Mouse (Mus musculus) brown adipose tissue, adult 24 weeks (tissue): Measurements from ENCODE around the gene Ltbp4. TPM values are rescaled to one million over a fixed set of nuclear protein-coding genes. Genes with fewer than 3 reads are reported as not detected.
A peak's percentile ranks its signal among the peaks of the same experiment; 100 is the strongest.

Experiments used
- H3K27ac ChIP-seq: fragments of 200-500 bp; replicated peaks from 2 replicates; pipeline ENCODE4 v1.5.1; 2012; ENCODE audit warnings: low read depth, mild to moderate bottlenecking, low read length
- H3K4me1 ChIP-seq: fragments of 200-500 bp; 2 replicates; pipeline ENCODE4 v1.6.1; 2012; ENCODE audit warnings: low read length, mixed read lengths; ENCODE audit not compliant: control insufficient read depth, insufficient read depth, insufficient read length
- H3K4me3 ChIP-seq: fragments of 200-500 bp; 2 replicates; pipeline ENCODE4 v1.5.1; 2012; ENCODE audit warnings: low read depth, mild to moderate bottlenecking, low read length, moderate library complexity; ENCODE audit not compliant: insufficient read depth
- polyA plus RNA-seq: library from polyadenylated mRNA; stranded (reverse); fragments of >200 nt; gene quantifications from 2 replicates; pipeline ENCODE4 v1.2.4, GENCODE M21; 2012; ENCODE audit not compliant: missing spikeins, insufficient read depth, insufficient read length

Gene Ltbp4
- polyA plus RNA-seq, 1 experiment: 25.9 TPM

DNA sequence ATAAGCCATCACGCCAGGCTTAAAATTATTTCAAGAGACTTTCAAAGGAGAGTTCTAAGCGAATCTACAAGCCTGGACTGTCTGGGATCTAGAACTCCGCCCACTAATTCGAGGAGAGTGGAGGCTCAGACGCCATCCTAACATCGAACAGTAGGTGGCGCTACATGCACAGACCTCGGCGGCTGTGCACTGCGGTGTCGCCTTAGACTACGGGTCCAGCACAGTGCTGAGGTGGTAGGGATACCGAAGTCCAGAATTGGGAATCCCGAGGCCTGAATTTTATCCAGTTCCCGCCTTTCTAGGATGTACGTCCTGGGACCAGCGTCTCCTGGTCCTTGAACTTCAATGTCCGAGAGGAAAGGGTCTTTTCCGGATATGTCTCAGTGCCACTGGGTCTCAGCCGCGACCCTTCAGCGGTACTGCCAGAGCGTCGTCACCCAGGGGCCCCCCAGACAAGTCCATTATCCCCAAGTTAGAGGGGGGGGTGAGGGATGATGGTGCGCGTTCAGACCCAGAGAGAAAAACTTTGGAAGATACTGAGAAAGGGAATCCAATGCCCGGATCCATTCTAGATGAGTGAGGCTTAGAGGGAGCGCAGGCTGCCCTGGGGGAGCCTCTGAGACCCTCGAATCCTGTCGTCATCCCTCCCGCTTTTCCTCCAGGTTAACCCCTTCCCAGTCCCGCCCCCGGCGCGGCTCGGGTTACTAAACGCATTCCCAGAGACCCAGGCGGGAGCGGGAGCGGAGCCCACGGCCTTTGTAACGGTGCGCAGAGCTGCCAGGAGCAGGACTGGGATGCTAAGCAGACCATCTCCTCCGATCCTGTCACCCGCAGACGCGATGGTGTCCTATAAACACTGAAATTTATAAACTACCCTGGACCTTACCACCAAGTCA, 1.3 kb downstream of the Ltbp4 start:
- H3K4me1 ChIP-seq: no peaks in the 10 kb centered on the region
- H3K4me3 ChIP-seq: 0 out of 2 replicates have a peak overlapping the region, but pooled peaks have one; percentile 8
- no peak overlapping the region for H3K27ac ChIP-seq

DNA sequence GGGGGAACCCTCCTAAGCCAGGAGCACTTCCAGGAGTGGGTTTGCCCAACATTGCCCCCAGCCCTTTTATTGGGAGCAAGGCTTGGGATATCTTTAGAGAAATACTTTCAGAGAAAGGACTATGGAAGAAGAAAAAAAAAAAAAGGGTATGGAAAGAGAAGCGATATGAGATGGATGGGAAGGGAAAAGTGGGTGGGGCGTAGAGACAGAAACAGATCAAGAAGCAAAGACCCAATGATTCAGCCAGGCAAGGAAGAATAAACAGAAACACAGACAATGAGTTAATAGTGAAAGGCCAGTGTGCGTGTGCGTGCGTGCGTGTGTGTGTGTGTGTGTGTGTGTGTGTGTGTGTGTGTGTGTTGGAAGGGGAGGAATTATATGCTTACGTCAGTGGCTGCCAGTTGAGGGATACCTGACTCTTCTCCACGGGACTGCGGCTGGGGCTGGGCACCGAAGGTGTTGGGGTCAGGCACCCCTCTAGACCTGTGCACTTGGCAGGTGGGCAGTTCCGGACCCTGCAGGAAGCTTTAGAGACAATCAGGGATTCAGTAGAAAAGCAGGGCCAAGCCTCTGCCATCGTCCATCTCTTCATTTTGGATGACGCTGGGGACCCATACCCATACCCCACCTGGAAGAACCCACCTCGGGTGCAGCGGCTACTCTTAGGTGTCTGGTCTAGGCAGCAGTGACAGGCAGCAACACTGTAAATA, 2.3 kb downstream of the Ltbp4 start:
- no peaks in the 10 kb centered on the region for H3K4me1 ChIP-seq
- no peak overlapping the region; the same call in 1 of the 2 replicates for H3K4me3 ChIP-seq
- H3K27ac ChIP-seq: peak overlapping the region; percentile 87

DNA sequence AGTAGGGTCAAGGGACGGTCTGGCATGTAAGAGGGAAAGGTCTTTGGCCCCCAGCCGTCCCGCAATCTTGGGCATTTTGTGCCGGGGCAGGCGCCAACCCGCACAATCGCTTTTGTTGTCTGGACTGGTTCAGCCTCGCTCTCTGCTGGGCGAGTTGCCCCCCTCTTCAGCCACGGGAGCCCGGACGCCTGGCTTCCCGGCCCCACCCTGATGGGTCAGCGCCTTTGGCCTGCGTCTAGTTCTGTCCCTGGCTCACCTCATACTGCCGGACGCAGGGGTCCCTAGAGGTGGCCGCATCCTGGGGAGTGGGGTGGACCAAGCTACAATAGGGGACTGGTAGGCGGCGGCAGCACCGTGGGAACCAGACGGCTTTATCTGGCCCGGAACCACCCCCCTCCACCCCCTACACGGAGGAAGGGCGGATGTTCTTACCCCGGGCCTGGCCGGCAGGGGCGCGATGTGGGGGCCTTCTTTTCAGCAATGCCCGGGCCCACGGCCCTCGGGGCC, 3.0 kb downstream of the Ltbp4 start:
- H3K27ac ChIP-seq: peak overlapping the region; percentile 96
- peaks cover 2% of the 10 kb centered on the region; the same call in 1 of the 2 replicates for H3K4me1 ChIP-seq
- peak overlapping the region; percentile 40 for H3K4me3 ChIP-seq

DNA sequence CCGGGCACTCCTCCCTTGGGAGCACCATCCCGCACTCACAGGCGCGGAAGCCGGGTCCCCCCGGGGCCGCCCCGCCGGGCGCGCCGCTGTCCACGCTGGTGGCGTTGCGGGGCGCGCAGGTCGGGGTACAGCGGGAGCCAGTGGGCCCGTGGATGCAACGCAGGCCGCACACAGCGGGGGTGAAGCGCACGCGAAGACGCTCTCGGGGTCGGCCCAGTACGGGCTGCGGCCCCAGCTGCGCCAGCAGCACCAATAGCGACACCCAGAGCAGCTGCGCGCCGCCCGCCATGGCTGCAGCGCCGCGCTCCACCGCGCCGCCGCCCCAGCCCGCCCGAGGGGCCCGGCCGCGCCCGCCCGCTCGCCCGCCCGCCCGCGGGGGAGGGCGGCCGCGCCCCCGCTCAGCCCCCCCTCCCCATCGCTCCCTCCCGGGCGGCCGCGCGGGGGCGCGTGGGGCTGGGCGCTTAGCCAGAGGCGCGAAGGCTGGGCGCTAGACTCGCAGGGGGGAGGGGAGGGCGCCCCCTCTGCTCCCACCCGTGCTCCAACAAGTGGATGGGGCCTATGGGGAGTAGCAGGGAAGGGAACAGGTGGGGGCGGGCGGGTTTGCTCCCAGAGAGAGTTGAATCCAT, 4.1 kb downstream of the Ltbp4 start:
- Histone ChIP-seq H3K27ac (peak overlapping the region; percentile 91), H3K4me1 (peaks cover 8% of the 10 kb centered on the region)

DNA sequence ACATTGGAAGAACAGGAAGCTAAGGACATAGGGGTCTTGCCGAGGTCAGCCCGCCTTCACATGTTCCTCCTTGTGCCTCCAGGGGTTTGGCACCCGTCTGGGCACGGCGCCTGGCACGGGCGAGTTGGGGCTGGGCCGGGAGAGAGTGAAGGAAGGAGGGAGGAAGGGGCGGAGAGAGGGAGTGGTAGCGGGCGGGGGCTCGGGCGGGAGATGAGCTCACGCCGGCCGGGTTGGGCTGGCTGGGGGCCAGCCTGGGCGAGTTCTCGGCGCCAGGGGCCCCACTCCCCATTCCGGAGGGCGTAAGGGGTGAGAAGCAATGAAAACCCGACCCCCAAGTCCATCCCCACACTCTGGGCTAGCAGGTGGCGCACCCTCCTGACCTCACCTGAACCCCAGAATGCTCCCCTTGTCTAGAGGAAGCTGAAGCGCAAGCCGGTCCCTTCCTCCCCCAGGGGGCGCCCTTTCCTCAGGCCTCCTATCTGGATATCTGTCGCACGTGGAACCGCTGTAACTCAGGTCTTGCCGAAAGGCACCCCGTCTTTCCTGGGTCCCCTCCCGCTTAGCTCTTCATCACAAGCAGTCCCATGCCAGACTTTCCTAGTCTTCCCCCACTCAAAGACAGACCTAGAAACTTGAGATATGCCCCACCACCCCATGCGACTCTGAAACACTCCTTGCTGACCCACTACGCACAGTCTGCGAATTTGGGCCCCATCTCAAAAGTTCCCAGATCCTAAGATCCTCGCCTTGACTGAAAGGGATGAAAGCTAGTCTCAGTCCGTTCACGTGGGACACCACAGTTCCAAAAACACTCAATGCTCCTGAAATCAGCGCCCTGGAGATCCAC, 4.9 kb downstream of the Ltbp4 start:
- Histone ChIP-seq H3K4me1 (peaks cover 14% of the 10 kb centered on the region), H3K27ac (peak overlapping the region; percentile 91), H3K4me3 (peak overlapping the region; percentile 65)

More for the DNA sequence above, 4.1 kb downstream of the Ltbp4 start:
- peak overlapping the region; percentile 65 for H3K4me3 ChIP-seq

DNA sequence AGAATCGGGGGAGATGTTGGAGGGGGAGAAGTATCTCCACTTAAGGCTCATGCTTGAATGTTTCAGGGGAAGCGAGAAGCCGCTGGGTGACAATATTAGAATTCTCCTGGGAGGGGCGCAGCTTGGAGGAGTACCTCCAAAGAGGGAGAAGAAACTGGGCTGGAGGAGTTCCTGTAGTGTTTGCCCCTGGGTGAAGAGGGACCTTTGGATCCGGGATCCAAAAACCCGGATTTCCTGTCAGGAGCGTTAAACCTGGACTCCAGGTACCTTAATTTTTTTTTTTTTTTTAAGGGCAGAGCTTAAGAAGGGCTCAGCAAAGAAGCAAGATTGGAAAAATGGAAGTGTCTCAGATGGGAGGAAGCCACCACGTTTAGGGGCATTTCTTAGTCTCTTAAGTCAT, 5.6 kb downstream of the Ltbp4 start:
- peak overlapping the region; percentile 65 for H3K27ac ChIP-seq
- peak overlapping the region; percentile 65 for H3K4me3 ChIP-seq
- H3K4me1 ChIP-seq: peaks cover 14% of the 10 kb centered on the region

DNA sequence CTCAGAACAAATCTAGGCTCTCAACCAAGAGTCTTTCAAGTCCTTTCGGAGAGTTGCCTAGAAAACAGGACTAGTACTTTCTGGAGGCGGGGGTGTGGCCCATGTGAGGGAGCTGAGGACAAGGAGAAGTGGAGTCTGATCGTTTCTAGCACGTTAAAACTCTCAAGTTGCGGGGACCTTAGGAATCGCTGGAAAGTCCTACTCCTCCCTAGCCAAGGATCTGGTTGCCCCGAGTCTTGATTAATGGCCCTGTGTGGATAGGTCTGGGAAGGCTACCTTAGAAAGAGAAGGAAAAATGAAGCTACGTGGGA, 6.0 kb downstream of the Ltbp4 start:
- peaks cover 15% of the 10 kb centered on the region for H3K4me1 ChIP-seq
- H3K27ac ChIP-seq: peak overlapping the region; percentile 65
- H3K4me3 ChIP-seq: peak overlapping the region; percentile 65

DNA sequence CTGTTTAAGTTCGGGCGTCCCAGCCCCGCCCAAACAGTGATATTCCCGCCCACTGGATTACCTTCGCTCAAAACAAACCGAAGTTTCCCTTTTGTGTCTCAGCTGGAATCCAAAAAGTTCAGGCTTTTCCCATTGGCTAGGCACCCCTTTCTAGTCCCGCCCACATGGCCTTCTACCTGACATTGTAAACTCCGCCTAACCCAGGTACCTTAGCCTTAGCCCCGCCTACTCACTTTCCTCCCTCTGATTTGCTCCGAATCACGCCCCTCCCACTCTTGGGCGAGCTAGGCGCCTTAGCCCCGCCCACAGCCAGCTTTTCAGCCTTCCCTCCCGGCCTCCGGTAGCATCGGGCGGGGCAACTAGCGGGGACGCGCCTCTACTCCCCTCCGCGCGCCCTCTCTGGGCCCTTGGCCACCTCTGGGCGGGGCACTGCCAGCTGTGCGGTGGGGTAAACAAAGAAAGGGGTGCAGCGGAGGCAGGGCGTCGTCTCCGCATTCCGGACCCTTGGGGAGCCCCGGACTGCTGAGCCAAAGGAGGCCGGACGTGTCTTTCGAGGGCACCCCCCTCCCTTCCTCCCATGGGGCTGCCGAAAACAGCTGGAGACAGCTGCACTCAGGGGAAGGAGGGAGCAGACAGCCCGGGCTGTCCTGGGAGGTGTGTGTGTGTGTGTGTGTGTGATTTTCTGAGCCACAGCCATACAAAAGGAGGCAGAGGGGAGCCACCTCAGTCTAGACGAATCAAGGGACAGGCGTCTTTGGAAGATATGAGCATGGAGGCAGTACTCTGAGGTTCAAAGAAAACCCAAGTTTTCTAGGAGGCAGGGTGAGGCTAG, 6.6 kb downstream of the Ltbp4 start:
- Histone ChIP-seq H3K27ac (peak overlapping the region; percentile 65), H3K4me1 (peaks cover 20% of the 10 kb centered on the region), H3K4me3 (peak overlapping the region; percentile 65)

DNA sequence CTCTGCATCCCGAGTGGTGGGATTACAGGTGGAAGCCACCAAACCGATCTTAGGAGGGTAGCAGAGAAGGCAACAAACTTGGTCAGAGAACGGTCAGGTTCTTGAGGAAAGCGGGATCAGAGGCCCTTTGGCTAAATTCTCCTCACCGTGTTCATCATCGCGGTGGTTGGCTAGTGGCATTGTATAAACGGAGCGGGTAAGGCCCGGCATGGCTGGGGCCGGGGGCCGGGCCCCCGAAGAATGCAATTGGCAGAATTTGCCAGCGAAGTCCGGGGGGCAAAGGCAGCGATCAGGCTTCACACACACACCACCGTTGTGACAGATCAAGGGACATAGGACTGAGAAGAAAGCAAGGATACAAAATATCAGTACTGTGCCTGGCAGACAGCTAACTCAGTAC, 7.5 kb downstream of the Ltbp4 start:
- Histone ChIP-seq H3K27ac (no peak overlapping the region), H3K4me1 (peaks cover 24% of the 10 kb centered on the region), H3K4me3 (peak overlapping the region; percentile 65; the same call in 1 of the 2 replicates)

DNA sequence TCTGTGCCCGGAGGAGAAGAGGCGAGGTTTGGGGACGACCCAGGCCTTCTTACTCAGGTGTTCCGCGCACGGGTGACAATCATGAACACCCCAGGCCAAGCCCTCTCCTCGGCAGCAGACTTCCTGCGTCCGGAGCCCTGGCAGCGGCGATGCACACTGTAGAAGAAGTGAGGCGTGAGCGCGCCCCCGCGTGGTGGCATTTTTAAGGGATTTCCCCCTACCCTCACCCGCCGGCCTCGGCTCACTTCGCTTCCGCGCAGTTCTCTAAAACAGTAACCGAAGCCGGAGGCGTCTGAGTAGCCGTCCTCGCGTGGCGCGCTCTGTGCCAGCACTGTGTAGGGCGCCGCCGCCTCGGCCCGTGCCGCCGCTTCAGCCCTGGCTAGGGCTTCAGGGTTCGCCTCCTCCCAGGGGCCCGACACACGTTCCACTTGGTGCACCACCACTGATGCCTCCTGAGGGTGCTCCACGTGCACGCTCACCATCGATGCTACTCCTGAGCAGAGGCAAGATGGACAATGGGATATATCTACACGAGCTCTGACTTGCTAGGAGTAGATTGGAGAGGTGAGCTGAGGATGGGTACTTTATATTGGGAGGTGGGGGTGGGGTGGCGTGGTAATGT, 8.1 kb downstream of the Ltbp4 start:
- peaks cover 24% of the 10 kb centered on the region for H3K4me1 ChIP-seq
- peak overlapping the region; percentile 32; the same call in 1 of the 2 replicates for H3K27ac ChIP-seq
- H3K4me3 ChIP-seq: peak overlapping the region; percentile 41

DNA sequence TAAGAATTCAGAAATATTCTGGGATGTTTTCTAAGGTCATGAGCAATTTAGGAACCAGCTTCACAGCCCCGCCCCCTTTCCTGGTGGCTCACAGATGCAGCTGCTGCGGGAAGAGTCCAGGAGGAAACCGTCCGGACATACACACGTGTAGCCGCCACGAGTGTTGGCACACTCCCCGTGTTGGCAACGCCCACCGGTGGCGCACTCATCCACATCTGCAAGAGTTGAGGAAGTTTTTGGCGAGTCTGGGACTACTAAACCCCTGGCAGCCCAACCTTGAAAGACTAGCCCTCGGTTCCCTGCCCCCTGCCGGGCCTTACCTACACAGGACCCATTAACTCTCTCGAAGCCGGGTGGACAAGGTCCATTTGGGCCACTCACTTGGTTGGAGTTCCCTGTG, 8.8 kb downstream of the Ltbp4 start:
- H3K27ac ChIP-seq: peak overlapping the region; percentile 32
- no peak overlapping the region for H3K4me3 ChIP-seq
- H3K4me1 ChIP-seq: peaks cover 24% of the 10 kb centered on the region

DNA sequence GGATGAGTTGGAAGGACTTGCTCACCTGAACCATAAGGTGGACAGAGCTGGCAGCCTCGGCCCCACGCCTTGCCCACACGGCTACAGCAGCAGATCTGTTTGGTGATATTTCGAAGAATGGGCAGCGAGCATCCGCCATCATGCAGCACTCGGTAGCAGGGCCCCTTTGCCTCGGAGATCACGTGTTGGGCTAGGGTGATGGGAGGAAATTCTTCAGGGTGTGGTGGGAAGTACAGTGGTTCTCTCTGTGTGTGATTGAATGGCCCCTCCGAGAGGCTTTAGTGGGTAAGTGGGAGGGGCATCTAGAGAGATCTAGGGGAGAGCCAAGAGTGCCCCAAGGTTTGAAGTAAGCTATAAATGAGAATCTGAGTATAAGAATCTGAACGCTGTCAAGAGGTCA, 9.3 kb downstream of the Ltbp4 start:
- Histone ChIP-seq H3K4me3 (no peak overlapping the region), H3K27ac (peak overlapping the region; percentile 48), H3K4me1 (peaks cover 24% of the 10 kb centered on the region)

DNA sequence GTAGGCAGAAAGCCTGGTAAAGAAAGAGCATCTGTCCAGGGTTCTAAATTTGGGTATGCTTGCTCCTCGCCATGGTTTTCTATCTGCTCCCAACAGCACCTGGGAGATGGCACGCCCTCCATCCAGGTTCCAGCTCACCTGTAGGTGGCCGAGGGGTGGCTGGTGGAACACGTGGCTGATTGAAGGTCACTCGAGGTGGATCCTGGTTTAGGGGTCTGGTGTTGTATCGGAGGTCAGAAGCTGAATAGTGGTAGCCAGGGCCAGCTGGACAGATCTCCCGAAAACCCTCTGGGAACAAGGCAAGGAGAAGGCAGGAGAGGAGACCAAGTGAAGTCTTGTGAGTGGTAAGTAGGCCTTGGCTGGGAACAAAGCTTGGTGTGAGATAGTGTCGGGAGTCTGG, 10.0 kb downstream of the Ltbp4 start:
- Histone ChIP-seq H3K4me1 (peaks cover 26% of the 10 kb centered on the region), H3K4me3 (no peak overlapping the region), H3K27ac (no peak overlapping the region; the same call in 1 of the 2 replicates)
